Mouse (Mus musculus) fat pad, adult 2 months (tissue): ENCODE results near the gene Gm572.
A peak's percentile ranks its signal among the peaks of the same experiment; 100 is the strongest.

ENCODE experiments used
- DNase-seq: peaks from one replicate; pipeline ENCODE4 v3.0.0-alpha.2; 2011; ENCODE audit warnings: low read depth, low spot score; ENCODE audit errors: extremely low read depth

Gene Gm572

GRCm38 (mm10) chr4:148643291-148644156 is at the start of gene Gm572:
Gene Gm572, plus strand, starts transcription at chr4:148643317.
- DNase-seq: no peak

- no peak for DNase-seq
Observed at GRCm38 (mm10) chr4:148593996-148594395, 49.1 kb upstream of the Gm572 start.

GRCm38 (mm10) chr4:148595916-148596315 is 47.2 kb upstream of the Gm572 start:
- DNase-seq: peak; percentile 45

GRCm38 (mm10) chr4:148596731-148597130 is 46.4 kb upstream of the Gm572 start:
- peak; percentile 93 for DNase-seq

GRCm38 (mm10) chr4:148598826-148599225 is 44.3 kb upstream of the Gm572 start:
- DNase-seq: no peak

- DNase-seq: no peak
Observed at GRCm38 (mm10) chr4:148600316-148600715, 42.8 kb upstream of the Gm572 start.

- DNase-seq: no peak
Observed at GRCm38 (mm10) chr4:148601871-148602270, 41.2 kb upstream of the Gm572 start.

GRCm38 (mm10) chr4:148602357-148603120 is 40.6 kb upstream of the Gm572 start, which contains the start of gene Masp2:
Gene Masp2, plus strand, starts transcription at chr4:148602554.
- no peak for DNase-seq

GRCm38 (mm10) chr4:148603376-148604139 is 39.6 kb upstream of the Gm572 start:
- no peak for DNase-seq

- DNase-seq: no peak
Observed at GRCm38 (mm10) chr4:148604141-148604540, 39.0 kb upstream of the Gm572 start.

GRCm38 (mm10) chr4:148604541-148605165 is 38.5 kb upstream of the Gm572 start:
- no peak for DNase-seq

- no peak for DNase-seq
Observed at GRCm38 (mm10) chr4:148607758-148608157, 35.4 kb upstream of the Gm572 start.

- no peak for DNase-seq
Observed at GRCm38 (mm10) chr4:148609805-148610204, 33.3 kb upstream of the Gm572 start.

- DNase-seq: no peak
Observed at GRCm38 (mm10) chr4:148610631-148611364, 32.3 kb upstream of the Gm572 start.

- no peak for DNase-seq
Observed at GRCm38 (mm10) chr4:148612557-148612956, 30.6 kb upstream of the Gm572 start.

GRCm38 (mm10) chr4:148613738-148614137 is 29.4 kb upstream of the Gm572 start:
- DNase-seq: no peak

- no peak for DNase-seq
Observed at GRCm38 (mm10) chr4:148619805-148620204, 23.3 kb upstream of the Gm572 start.

- no peak for DNase-seq
Observed at GRCm38 (mm10) chr4:148620718-148621117, 22.4 kb upstream of the Gm572 start.

- no peak for DNase-seq
Observed at GRCm38 (mm10) chr4:148622485-148622884, 20.6 kb upstream of the Gm572 start.

GRCm38 (mm10) chr4:148623609-148624008 is 19.5 kb upstream of the Gm572 start:
- DNase-seq: no peak
